Mouse (Mus musculus): ENCODE measurements around the gene Adarb1. TPM values are rescaled to one million over a fixed set of nuclear protein-coding genes. Genes with fewer than 3 reads are reported as not detected.

Gene Adarb1
- total RNA-seq, 1 experiment, result 6.3 TPM

DNA sequence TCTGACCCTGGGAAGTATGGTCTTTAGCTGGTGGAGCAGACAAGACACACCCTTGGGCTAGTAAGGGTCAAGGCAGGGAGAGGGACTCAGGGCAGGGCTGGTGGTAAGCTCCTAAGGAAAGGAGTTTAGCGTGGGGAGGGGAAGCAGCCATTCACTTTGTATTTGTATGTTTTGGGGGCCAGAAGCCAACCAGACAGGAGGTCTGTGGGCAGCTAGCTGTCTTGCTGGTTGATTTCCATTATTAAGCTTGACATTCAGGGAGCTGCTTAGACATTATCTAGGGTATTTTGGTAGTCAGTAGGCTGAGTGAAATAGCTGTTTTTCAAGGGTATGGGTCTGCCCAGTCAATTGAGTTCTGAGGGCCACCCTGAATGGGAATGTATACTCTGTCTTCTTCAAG lies 20.0 kb upstream of the Adarb1 start:
- no peak overlapping the region for H3K4me3 ChIP-seq (ENCODE audit: insufficient read depth in 1 of 2, low read depth in 1 of 2, low read length in 2 of 2, poor library complexity in 1 of 2, severe bottlenecking in 1 of 2)
- H3K9me3 ChIP-seq (ENCODE audit: control insufficient read depth, insufficient read depth, low read depth, low read length), result no peaks in the 10 kb centered on the region
- H3K4me1 ChIP-seq (ENCODE audit: control insufficient read depth in 2 of 2, insufficient read depth in 2 of 2, low read length in 2 of 2, poor library complexity in 1 of 2), result peaks cover 0 to 4% of the 10 kb centered on the region in 2 experiments; a peak in 1 of 4 replicates
- no peak overlapping the region for H3K27ac ChIP-seq (ENCODE audit: insufficient read depth, low read depth, low read length, poor library complexity, severe bottlenecking)
- no peak for DNase-seq (ENCODE audit: low read depth, low spot score)
- in situ Hi-C loops (cut with MboI; ENCODE audit: low sequenced_read_pairs in 2 of 2, unreplicated experiment in 2 of 2), result no loop called here
- H3K9ac ChIP-seq (ENCODE audit: insufficient read depth, low read depth, low read length, poor library complexity, severe bottlenecking), result no peak overlapping the region
- no peaks in the 10 kb centered on the region for H3K36me3 ChIP-seq (ENCODE audit: control insufficient read depth, insufficient read depth, low read length, poor library complexity, severe bottlenecking)
- TF ChIP-seq ZC3H11A (IDR thresholded peaks at IDR 0.05; ENCODE audit: borderline replicate concordance, low read depth, low read length), result no peak
- TF ChIP-seq MAFK (IDR thresholded peaks at IDR 0.05; ENCODE audit: insufficient read depth, low read depth, low read length), result no peak
- no peak for TF ChIP-seq ZNF384 (IDR thresholded peaks at IDR 0.05; ENCODE audit: low read depth, low read length)
- TF ChIP-seq CHD2 (IDR thresholded peaks at IDR 0.05; ENCODE audit: low read depth, low read length), result no peak
- TF ChIP-seq HCFC1 (IDR thresholded peaks at IDR 0.05; ENCODE audit: borderline replicate concordance, insufficient read depth, low read length), result no peak

DNA sequence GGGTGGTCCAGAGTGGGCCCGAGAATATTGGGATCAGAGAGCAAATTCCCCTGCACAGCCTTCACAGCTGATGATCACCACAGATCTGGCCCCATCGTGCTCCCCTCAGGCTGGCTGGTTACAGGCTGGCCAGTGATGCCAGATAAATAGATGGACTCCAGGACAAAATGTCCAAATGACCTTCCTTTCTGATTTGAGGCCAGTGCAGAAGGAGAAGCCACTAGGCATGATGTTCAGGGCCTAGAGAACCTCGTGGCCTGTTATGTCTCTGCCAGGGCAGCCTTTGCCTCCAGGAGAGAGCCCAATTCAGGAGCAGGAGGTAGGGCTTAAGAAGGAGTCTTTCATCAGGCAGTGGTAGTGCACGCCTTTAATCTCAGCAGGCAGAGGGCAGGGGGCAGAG lies 17.3 kb upstream of the Adarb1 start:
- in situ Hi-C loops (cut with MboI; ENCODE audit: low sequenced_read_pairs in 2 of 2, unreplicated experiment in 2 of 2), result no loop called here

DNA sequence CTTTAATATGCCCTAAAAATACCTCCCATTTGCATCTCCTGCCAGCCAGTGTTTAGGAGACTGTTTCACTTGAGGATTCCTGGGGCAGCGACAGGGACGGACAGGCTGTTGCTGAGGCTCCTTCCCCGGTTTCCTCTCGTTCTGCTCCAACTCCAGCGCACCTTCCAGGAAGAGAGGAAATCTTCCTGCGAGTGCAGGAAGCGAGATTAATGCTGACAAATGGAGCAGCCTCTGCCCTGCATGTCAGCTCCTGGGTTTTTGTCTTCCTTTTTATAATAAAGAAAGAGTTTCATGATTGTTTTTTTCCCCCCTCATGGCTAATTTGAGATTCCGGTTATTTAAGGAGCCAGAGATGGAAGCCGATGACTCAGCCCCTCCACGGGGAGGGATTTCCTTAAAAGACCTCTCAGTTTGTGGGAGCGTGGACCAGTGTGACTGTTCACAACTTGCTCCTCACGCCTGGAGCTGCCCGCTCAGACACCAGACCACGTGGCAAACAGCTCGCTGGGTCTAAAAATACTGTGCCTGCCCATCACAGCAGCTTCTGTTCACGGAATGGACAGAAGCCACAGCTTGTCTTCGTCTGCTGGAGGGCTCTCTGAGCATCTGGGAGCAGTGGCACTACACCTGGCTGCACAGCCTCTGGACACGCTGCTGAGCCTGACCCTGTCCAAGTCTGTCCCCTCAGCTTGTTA lies 16.5 kb upstream of the Adarb1 start:
- in situ Hi-C loops (cut with MboI; ENCODE audit: low sequenced_read_pairs in 2 of 2, unreplicated experiment in 2 of 2), result no loop called here
- Histone ChIP-seq H3K9me3 (ENCODE audit: control insufficient read depth, insufficient read depth, low read depth, low read length) (no peaks in the 10 kb centered on the region), H3K4me1 (ENCODE audit: control insufficient read depth in 2 of 2, insufficient read depth in 2 of 2, low read length in 2 of 2, poor library complexity in 1 of 2) (no peaks in the 10 kb centered on the region; a peak in 1 of 4 replicates), H3K4me3 (ENCODE audit: insufficient read depth in 1 of 2, low read depth in 1 of 2, low read length in 2 of 2, poor library complexity in 1 of 2, severe bottlenecking in 1 of 2) (no peak overlapping the region), H3K36me3 (ENCODE audit: control insufficient read depth, insufficient read depth, low read length, poor library complexity, severe bottlenecking) (no peaks in the 10 kb centered on the region), H3K27ac (ENCODE audit: insufficient read depth, low read depth, low read length, poor library complexity, severe bottlenecking) (no peak overlapping the region), H3K9ac (ENCODE audit: insufficient read depth, low read depth, low read length, poor library complexity, severe bottlenecking) (no peak overlapping the region)
- DNase-seq (ENCODE audit: low read depth, low spot score), result no peak
- no peak for TF ChIP-seq ZC3H11A (IDR thresholded peaks at IDR 0.05; ENCODE audit: borderline replicate concordance, low read depth, low read length)
- no peak for TF ChIP-seq MAFK (IDR thresholded peaks at IDR 0.05; ENCODE audit: insufficient read depth, low read depth, low read length)
- TF ChIP-seq HCFC1 (IDR thresholded peaks at IDR 0.05; ENCODE audit: borderline replicate concordance, insufficient read depth, low read length), result no peak
- TF ChIP-seq ZNF384 (IDR thresholded peaks at IDR 0.05; ENCODE audit: low read depth, low read length), result no peak
- no peak for TF ChIP-seq CHD2 (IDR thresholded peaks at IDR 0.05; ENCODE audit: low read depth, low read length)

More for the DNA sequence above, 17.3 kb upstream of the Adarb1 start:
- H3K9me3 ChIP-seq (ENCODE audit: control insufficient read depth, insufficient read depth, low read depth, low read length), result no peaks in the 10 kb centered on the region
- H3K4me1 ChIP-seq (ENCODE audit: control insufficient read depth in 2 of 2, insufficient read depth in 2 of 2, low read length in 2 of 2, poor library complexity in 1 of 2), result no peaks in the 10 kb centered on the region; a peak in 1 of 4 replicates
- no peak overlapping the region for H3K4me3 ChIP-seq (ENCODE audit: insufficient read depth in 1 of 2, low read depth in 1 of 2, low read length in 2 of 2, poor library complexity in 1 of 2, severe bottlenecking in 1 of 2)
- H3K36me3 ChIP-seq (ENCODE audit: control insufficient read depth, insufficient read depth, low read length, poor library complexity, severe bottlenecking), result no peaks in the 10 kb centered on the region
- no peak overlapping the region for H3K9ac ChIP-seq (ENCODE audit: insufficient read depth, low read depth, low read length, poor library complexity, severe bottlenecking)
- H3K27ac ChIP-seq (ENCODE audit: insufficient read depth, low read depth, low read length, poor library complexity, severe bottlenecking), result no peak overlapping the region
- DNase-seq (ENCODE audit: low read depth, low spot score), result no peak
- TF ChIP-seq CHD2 (IDR thresholded peaks at IDR 0.05; ENCODE audit: low read depth, low read length), result no peak

DNA sequence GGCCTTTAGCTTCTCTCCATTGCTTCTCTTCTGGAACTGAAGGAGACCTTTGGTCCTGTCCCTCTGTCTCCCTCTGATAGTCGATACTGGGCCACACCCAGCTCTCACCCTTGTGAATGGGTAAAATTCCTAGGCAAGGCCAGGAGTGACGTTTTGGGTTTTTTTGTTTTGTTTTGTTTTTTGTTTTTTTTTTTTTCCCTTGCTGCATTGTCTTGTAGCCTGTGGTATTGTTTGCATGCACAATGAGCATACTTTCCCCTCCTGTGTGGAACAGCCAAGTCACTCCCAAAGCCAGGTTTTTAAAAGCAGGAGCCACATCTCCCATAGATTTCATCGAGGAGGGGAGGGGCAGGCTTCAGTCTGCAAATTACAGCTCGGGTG lies 16.0 kb upstream of the Adarb1 start:
- Histone ChIP-seq H3K9ac (ENCODE audit: insufficient read depth, low read depth, low read length, poor library complexity, severe bottlenecking) (no peak overlapping the region), H3K4me1 (ENCODE audit: control insufficient read depth in 2 of 2, insufficient read depth in 2 of 2, low read length in 2 of 2, poor library complexity in 1 of 2) (no peaks in the 10 kb centered on the region; a peak in 1 of 4 replicates), H3K4me3 (ENCODE audit: insufficient read depth in 1 of 2, low read depth in 1 of 2, low read length in 2 of 2, poor library complexity in 1 of 2, severe bottlenecking in 1 of 2) (no peak overlapping the region), H3K27ac (ENCODE audit: insufficient read depth, low read depth, low read length, poor library complexity, severe bottlenecking) (no peak overlapping the region), H3K9me3 (ENCODE audit: control insufficient read depth, insufficient read depth, low read depth, low read length) (no peaks in the 10 kb centered on the region), H3K36me3 (ENCODE audit: control insufficient read depth, insufficient read depth, low read length, poor library complexity, severe bottlenecking) (no peaks in the 10 kb centered on the region)
- in situ Hi-C loops (cut with MboI; ENCODE audit: low sequenced_read_pairs in 2 of 2, unreplicated experiment in 2 of 2), result no loop called here
- TF ChIP-seq ZNF384 (IDR thresholded peaks at IDR 0.05; ENCODE audit: low read depth, low read length) (peak; percentile 86), MAFK (IDR thresholded peaks at IDR 0.05; ENCODE audit: insufficient read depth, low read depth, low read length) (no peak)
- DNase-seq (ENCODE audit: low read depth, low spot score), result no peak

DNA sequence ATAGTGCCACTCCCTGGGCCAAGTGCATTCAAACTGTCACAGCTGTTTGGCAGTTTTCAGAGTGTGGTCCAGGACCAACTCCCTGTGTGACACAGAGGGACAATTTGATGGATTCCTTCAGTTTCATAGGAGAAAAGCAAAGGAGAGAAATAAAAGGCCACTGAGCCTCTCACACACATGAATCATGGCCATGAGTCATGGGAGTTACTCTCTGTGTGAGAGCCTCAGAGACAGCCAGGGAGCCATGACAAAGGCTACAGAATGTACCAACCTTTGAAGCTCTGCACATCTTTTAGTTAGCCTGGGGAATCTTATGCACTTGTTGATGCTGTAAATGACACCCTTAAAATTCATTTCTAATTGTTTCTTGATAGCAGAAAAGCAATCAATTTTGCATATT lies 12.7 kb upstream of the Adarb1 start:
- in situ Hi-C loops (cut with MboI; ENCODE audit: low sequenced_read_pairs in 2 of 2, unreplicated experiment in 2 of 2), result no loop called here

More for the DNA sequence above, 12.7 kb upstream of the Adarb1 start:
- Histone ChIP-seq H3K4me1 (ENCODE audit: control insufficient read depth in 2 of 2, insufficient read depth in 2 of 2, low read length in 2 of 2, poor library complexity in 1 of 2) (no peaks in the 10 kb centered on the region; a peak in 1 of 4 replicates), H3K4me3 (ENCODE audit: insufficient read depth in 1 of 2, low read depth in 1 of 2, low read length in 2 of 2, poor library complexity in 1 of 2, severe bottlenecking in 1 of 2) (no peak overlapping the region), H3K9me3 (ENCODE audit: control insufficient read depth, insufficient read depth, low read depth, low read length) (no peaks in the 10 kb centered on the region), H3K9ac (ENCODE audit: insufficient read depth, low read depth, low read length, poor library complexity, severe bottlenecking) (no peak overlapping the region), H3K27ac (ENCODE audit: insufficient read depth, low read depth, low read length, poor library complexity, severe bottlenecking) (no peak overlapping the region), H3K36me3 (ENCODE audit: control insufficient read depth, insufficient read depth, low read length, poor library complexity, severe bottlenecking) (no peaks in the 10 kb centered on the region)
- DNase-seq (ENCODE audit: low read depth, low spot score), result no peak
- TF ChIP-seq ZNF384 (IDR thresholded peaks at IDR 0.05; ENCODE audit: low read depth, low read length) (no peak), HCFC1 (IDR thresholded peaks at IDR 0.05; ENCODE audit: borderline replicate concordance, insufficient read depth, low read length) (no peak), ZC3H11A (IDR thresholded peaks at IDR 0.05; ENCODE audit: borderline replicate concordance, low read depth, low read length) (no peak)

All from ES-E14 (cell line).